Mouse (Mus musculus) embryonic facial prominence, embryonic 12.5 days (tissue): ENCODE results near the gene Aqp8. TPM values are rescaled to one million over a fixed set of nuclear protein-coding genes. Genes with fewer than 3 reads are reported as not detected.

ENCODE experiments used
- ATAC-seq: fragments of 200-750 bp; cut with Nextera tagmentation; 2 replicates; pipeline ENCODE4 v1.8.0; 2017; ENCODE audit not compliant: insufficient number of reproducible peaks, insufficient read depth, low FRiP score, low TSS enrichment
- H3K27ac ChIP-seq: fragments of 300-500 bp; sonication (generic); 2 replicates; pipeline ENCODE4 v1.5.1; 2016; ENCODE audit warnings: mild to moderate bottlenecking
- H3K27me3 ChIP-seq: fragments of 300-500 bp; sonication (generic); 2 replicates; pipeline ENCODE4 v1.6.1; 2016; ENCODE audit warnings: mild to moderate bottlenecking, moderate library complexity
- H3K36me3 ChIP-seq: fragments of 300-500 bp; sonication (generic); 2 replicates; pipeline ENCODE4 v1.6.1; 2016; ENCODE audit warnings: mild to moderate bottlenecking
- H3K4me1 ChIP-seq: fragments of 300-500 bp; sonication (generic); 2 replicates; pipeline ENCODE4 v1.6.1; 2016
- H3K4me2 ChIP-seq: fragments of 300-500 bp; sonication (generic); replicated peaks from 2 replicates; pipeline ENCODE4 v1.6.1; 2016; ENCODE audit warnings: mild to moderate bottlenecking, moderate library complexity
- H3K4me3 ChIP-seq: fragments of 300-500 bp; sonication (generic); 2 replicates; pipeline ENCODE4 v1.5.1; 2016; ENCODE audit warnings: mild to moderate bottlenecking
- H3K9ac ChIP-seq: fragments of 300-500 bp; sonication (generic); 2 replicates; pipeline ENCODE4 v1.6.1; 2016; ENCODE audit warnings: mild to moderate bottlenecking, moderate library complexity
- H3K9me3 ChIP-seq: fragments of 300-500 bp; sonication (generic); 2 replicates; pipeline ENCODE4 v1.6.1; 2016; ENCODE audit warnings: mild to moderate bottlenecking, moderate library complexity
- WGBS: fragments of 180-500 bp; shearing (Covaris S2); methylation state at CpG from one replicate; pipeline ENCODE4 v1.1.7; 2016; 5-methylcytosine and 5-hydroxymethylcytosine counted together
- polyA plus RNA-seq: library from polyadenylated mRNA; unstranded; fragments of >200 nt; fragmentation: Nextera tagmentation; extraction: Ambion mirVana; gene quantifications from 2 replicates; pipeline ENCODE4 v1.2.1, GENCODE M21; 2016

Aqp8 gene
- polyA plus RNA-seq, 1 experiment from 2014 or later = 0.14 TPM

- 56% methylated on average over 10 of the region's 10 CpGs for WGBS
- no peak for ATAC-seq
These were observed 12.4 kb upstream of the Aqp8 start for GRCm38 (mm10) chr7:123449676-123450075.

DNA sequence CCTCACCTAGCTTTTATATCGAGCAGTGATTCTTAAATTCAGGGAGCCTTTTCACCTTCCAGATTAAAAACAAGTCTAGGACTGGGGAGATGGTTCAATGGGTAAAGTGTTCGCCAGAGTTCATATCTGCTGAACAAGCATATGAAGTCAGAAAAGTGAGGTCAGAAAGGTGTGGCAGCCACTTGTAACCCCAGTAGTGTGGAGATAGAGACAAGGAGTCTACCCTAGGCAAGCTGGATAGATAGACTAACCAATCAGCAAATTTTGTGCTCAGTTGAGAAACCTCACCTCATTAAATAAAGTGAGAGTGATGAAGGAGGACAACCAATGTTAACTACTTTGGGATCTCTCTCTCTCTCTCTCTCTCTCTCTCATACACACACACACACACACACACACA is 11.6 kb upstream of the Aqp8 start:
- Histone ChIP-seq H3K4me3 (no peak overlapping the region), H3K4me1 (no peaks in the 10 kb centered on the region), H3K27ac (no peak overlapping the region), H3K36me3 (no peaks in the 10 kb centered on the region), H3K9ac (no peak overlapping the region), H3K27me3 (no peaks in the 10 kb centered on the region), H3K4me2 (no peak overlapping the region), H3K9me3 (no peaks in the 10 kb centered on the region)
- ATAC-seq = no peak
- WGBS = 94% methylated on average over 2 of the region's 2 CpGs

More at GRCm38 (mm10) chr7:123449676-123450075, 12.4 kb upstream of the Aqp8 start:
- no peak overlapping the region for H3K27ac ChIP-seq
- H3K4me2 ChIP-seq = no peak overlapping the region
- no peak overlapping the region for H3K4me3 ChIP-seq
- H3K9me3 ChIP-seq = no peaks in the 10 kb centered on the region
- H3K27me3 ChIP-seq = no peaks in the 10 kb centered on the region
- H3K36me3 ChIP-seq = no peaks in the 10 kb centered on the region
- H3K9ac ChIP-seq = no peak overlapping the region
- no peaks in the 10 kb centered on the region for H3K4me1 ChIP-seq

GRCm38 (mm10) chr7:123452551-123452950 is 9.5 kb upstream of the Aqp8 start:
- H3K4me1 ChIP-seq = no peaks in the 10 kb centered on the region
- no peak overlapping the region for H3K9ac ChIP-seq
- H3K36me3 ChIP-seq = no peaks in the 10 kb centered on the region
- 78% methylated on average over 6 of the region's 6 CpGs for WGBS
- no peak for ATAC-seq
- H3K27me3 ChIP-seq = no peaks in the 10 kb centered on the region
- H3K4me3 ChIP-seq = no peak overlapping the region
- no peak overlapping the region for H3K27ac ChIP-seq
- no peaks in the 10 kb centered on the region for H3K9me3 ChIP-seq
- no peak overlapping the region for H3K4me2 ChIP-seq

GRCm38 (mm10) chr7:123453066-123453465 is 9.0 kb upstream of the Aqp8 start:
- 88% methylated on average over 8 of the region's 8 CpGs for WGBS
- no peak for ATAC-seq
- no peak overlapping the region for H3K9ac ChIP-seq

GRCm38 (mm10) chr7:123455088-123455487 is 7.0 kb upstream of the Aqp8 start:
- ATAC-seq = no peak
- Histone ChIP-seq H3K4me1 (no peaks in the 10 kb centered on the region), H3K9me3 (no peaks in the 10 kb centered on the region), H3K4me2 (no peak overlapping the region), H3K9ac (no peak overlapping the region), H3K27me3 (no peaks in the 10 kb centered on the region), H3K36me3 (no peaks in the 10 kb centered on the region), H3K27ac (no peak overlapping the region), H3K4me3 (no peak overlapping the region)
- WGBS = 91% methylated on average over 3 of the region's 3 CpGs

More at GRCm38 (mm10) chr7:123453066-123453465, 9.0 kb upstream of the Aqp8 start:
- Histone ChIP-seq H3K4me2 (no peak overlapping the region), H3K36me3 (no peaks in the 10 kb centered on the region), H3K27ac (no peak overlapping the region), H3K27me3 (no peaks in the 10 kb centered on the region), H3K4me1 (no peaks in the 10 kb centered on the region), H3K9me3 (no peaks in the 10 kb centered on the region), H3K4me3 (no peak overlapping the region)

GRCm38 (mm10) chr7:123458309-123458708 is 3.8 kb upstream of the Aqp8 start:
- Histone ChIP-seq H3K27ac (no peak overlapping the region), H3K27me3 (no peaks in the 10 kb centered on the region), H3K4me2 (no peak overlapping the region), H3K9ac (no peak overlapping the region), H3K9me3 (no peaks in the 10 kb centered on the region), H3K4me3 (no peak overlapping the region), H3K36me3 (no peaks in the 10 kb centered on the region), H3K4me1 (no peaks in the 10 kb centered on the region)
- WGBS = 86% methylated on average over 4 of the region's 4 CpGs
- no peak for ATAC-seq

DNA sequence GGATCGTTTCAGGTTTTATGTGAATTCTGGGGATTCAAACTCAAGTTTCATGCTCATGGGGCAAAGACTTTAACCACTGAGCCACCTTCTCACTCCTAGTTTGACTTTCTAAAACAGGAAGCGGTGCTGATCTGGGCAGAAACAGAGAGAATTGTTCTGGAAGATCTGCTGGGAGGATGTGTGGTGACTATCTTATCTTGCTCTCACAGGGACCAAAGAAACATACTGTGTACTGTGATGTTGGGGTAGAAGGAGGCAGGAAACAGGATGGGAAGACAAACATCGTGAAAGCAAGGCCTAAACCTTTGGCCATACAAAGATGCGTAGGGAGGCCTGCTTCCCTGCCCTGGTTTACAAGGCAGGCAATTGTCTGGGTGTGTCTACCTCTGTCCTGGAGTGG is 2.8 kb upstream of the Aqp8 start:
- no peaks in the 10 kb centered on the region for H3K4me1 ChIP-seq
- H3K27ac ChIP-seq = no peak overlapping the region
- no peaks in the 10 kb centered on the region for H3K36me3 ChIP-seq
- H3K4me3 ChIP-seq = no peak overlapping the region
- H3K4me2 ChIP-seq = no peak overlapping the region
- WGBS = 77% methylated on average over 4 of the region's 4 CpGs
- no peaks in the 10 kb centered on the region for H3K27me3 ChIP-seq
- ATAC-seq = no peak
- no peaks in the 10 kb centered on the region for H3K9me3 ChIP-seq
- no peak overlapping the region for H3K9ac ChIP-seq

- ATAC-seq = no peak
These were observed 775 bp upstream of the Aqp8 start for GRCm38 (mm10) chr7:123461316-123461715.

DNA sequence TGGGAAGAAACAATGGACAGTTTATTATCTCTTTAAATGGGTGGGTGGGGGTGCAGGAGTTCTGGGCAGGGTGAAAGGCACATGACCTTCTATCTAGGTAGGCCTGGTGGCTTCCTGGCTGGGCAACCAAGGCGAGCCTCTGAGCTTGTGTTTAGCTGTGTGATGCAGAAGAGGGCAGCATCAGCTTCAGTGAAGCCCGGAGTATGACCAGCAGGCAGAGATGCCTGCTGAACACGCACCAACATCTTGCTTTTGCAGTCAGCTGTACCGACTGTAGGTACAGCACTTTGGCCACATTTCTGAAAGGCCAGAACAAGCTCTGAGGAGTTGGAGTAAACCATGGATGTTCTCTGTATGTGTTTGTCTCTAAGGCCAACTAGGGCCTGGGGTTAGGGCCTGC is 1.5 kb downstream of the Aqp8 start:
- 79% methylated on average over 4 of the region's 4 CpGs for WGBS
- Histone ChIP-seq H3K4me2 (no peak overlapping the region; the same call in 1 of the 2 replicates), H3K9me3 (no peaks in the 10 kb centered on the region), H3K36me3 (no peaks in the 10 kb centered on the region), H3K9ac (no peak overlapping the region), H3K4me3 (no peak overlapping the region), H3K27me3 (no peaks in the 10 kb centered on the region), H3K27ac (no peak overlapping the region), H3K4me1 (no peaks in the 10 kb centered on the region)
- no peak for ATAC-seq

More at GRCm38 (mm10) chr7:123461316-123461715, 775 bp upstream of the Aqp8 start:
- Histone ChIP-seq H3K9ac (no peak overlapping the region), H3K27ac (no peak overlapping the region), H3K4me2 (no peak overlapping the region), H3K36me3 (no peaks in the 10 kb centered on the region), H3K27me3 (no peaks in the 10 kb centered on the region), H3K4me3 (no peak overlapping the region), H3K4me1 (no peaks in the 10 kb centered on the region), H3K9me3 (no peaks in the 10 kb centered on the region)
- 85% methylated on average over 4 of the region's 4 CpGs for WGBS

- peak; percentile 57; the same call in 1 of the 2 replicates for ATAC-seq
- H3K4me1 ChIP-seq = no peaks in the 10 kb centered on the region
- H3K27me3 ChIP-seq = no peaks in the 10 kb centered on the region
- no peaks in the 10 kb centered on the region for H3K36me3 ChIP-seq
- no peaks in the 10 kb centered on the region for H3K9me3 ChIP-seq
- H3K4me3 ChIP-seq = no peak overlapping the region
- no peak overlapping the region for H3K27ac ChIP-seq
- H3K9ac ChIP-seq = no peak overlapping the region
- WGBS = 34% methylated on average over 6 of the region's 6 CpGs
- H3K4me2 ChIP-seq = no peak overlapping the region
These were observed 3.7 kb downstream of the Aqp8 start for GRCm38 (mm10) chr7:123465692-123466387.

DNA sequence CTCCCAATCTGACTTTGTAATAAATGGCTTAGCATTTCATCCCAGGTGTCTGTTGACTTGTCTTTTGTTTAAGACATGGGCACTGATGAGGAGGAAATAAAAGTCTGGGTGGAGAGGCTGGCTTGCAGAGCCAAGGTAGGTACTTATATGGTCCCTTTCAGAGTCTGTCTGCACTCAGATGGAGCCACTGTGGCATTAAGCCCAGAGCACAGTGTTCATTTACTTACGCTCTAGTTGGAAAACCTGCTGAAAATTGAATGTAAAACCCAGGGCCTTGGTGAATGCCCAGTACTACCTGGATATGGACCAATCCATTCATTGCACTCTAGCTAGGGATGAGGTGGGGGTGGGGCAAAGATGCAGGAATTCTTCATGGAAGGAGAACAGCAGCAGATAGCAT is 5.9 kb downstream of the Aqp8 start:
- Histone ChIP-seq H3K4me2 (no peak overlapping the region), H3K36me3 (no peaks in the 10 kb centered on the region), H3K9ac (no peak overlapping the region), H3K4me3 (no peak overlapping the region), H3K9me3 (no peaks in the 10 kb centered on the region), H3K4me1 (no peaks in the 10 kb centered on the region), H3K27me3 (no peaks in the 10 kb centered on the region), H3K27ac (no peak overlapping the region)
- no peak for ATAC-seq
- 84% methylated on average over 1 of the region's 1 CpGs for WGBS

GRCm38 (mm10) chr7:123487703-123488102 is 25.6 kb downstream of the Aqp8 start:
- no peak overlapping the region for H3K4me2 ChIP-seq
- no peaks in the 10 kb centered on the region for H3K27me3 ChIP-seq
- H3K27ac ChIP-seq = no peak overlapping the region
- no peak overlapping the region for H3K9ac ChIP-seq
- no peak for ATAC-seq
- H3K4me3 ChIP-seq = no peak overlapping the region
- H3K9me3 ChIP-seq = no peaks in the 10 kb centered on the region
- 85% methylated on average over 5 of the region's 5 CpGs for WGBS
- peaks cover 3% of the 10 kb centered on the region; the same call in 1 of the 2 replicates for H3K36me3 ChIP-seq
- no peaks in the 10 kb centered on the region for H3K4me1 ChIP-seq
